Mouse (Mus musculus): Measurements from ENCODE around the gene Nxph4. TPM values are rescaled to one million over a fixed set of nuclear protein-coding genes. Genes with fewer than 3 reads are reported as not detected.

Gene Nxph4
- polyA plus RNA-seq, 1 experiment from 2014 or later: 4.4 TPM

GRCm38 (mm10) chr10:127520714-127521357 lies 13.5 kb downstream of the Nxph4 start:
- Histone ChIP-seq H3K9ac (ENCODE audit: low read depth, low read length) (peak overlapping the region; percentile 70), H3K4me2 (ENCODE audit: low read depth, low read length) (peak overlapping the region; percentile 77), H3K4me1 (ENCODE audit: control insufficient read depth, insufficient read depth, low read length) (peaks cover 33% of the 10 kb centered on the region), H3K27ac (ENCODE audit: low read length) (no peak overlapping the region), H3K4me3 (ENCODE audit: low read length) (peak overlapping the region; percentile 63), H3K36me3 (ENCODE audit: control insufficient read depth, insufficient read depth, low read length) (peaks cover 29% of the 10 kb centered on the region), H3K9me3 (ENCODE audit: control insufficient read depth, low read length) (no peaks in the 10 kb centered on the region), H3K27me3 (replicated peaks; ENCODE audit: control insufficient read depth, insufficient read depth, low read length) (peaks cover 22% of the 10 kb centered on the region)
- no peak for ATAC-seq
- 81% methylated on average over 20 of the region's 20 CpGs for WGBS

GRCm38 (mm10) chr10:127519903-127520713 lies 14.3 kb downstream of the Nxph4 start:
- WGBS: 94% methylated on average over 37 of the region's 37 CpGs
- Histone ChIP-seq H3K36me3 (ENCODE audit: control insufficient read depth, insufficient read depth, low read length) (peaks cover 29% of the 10 kb centered on the region), H3K4me3 (ENCODE audit: low read length) (no peak overlapping the region), H3K9me3 (ENCODE audit: control insufficient read depth, low read length) (no peaks in the 10 kb centered on the region), H3K27me3 (replicated peaks; ENCODE audit: control insufficient read depth, insufficient read depth, low read length) (peaks cover 22% of the 10 kb centered on the region), H3K4me2 (ENCODE audit: low read depth, low read length) (peak overlapping the region; percentile 77), H3K27ac (ENCODE audit: low read length) (no peak overlapping the region), H3K4me1 (ENCODE audit: control insufficient read depth, insufficient read depth, low read length) (peaks cover 40% of the 10 kb centered on the region), H3K9ac (ENCODE audit: low read depth, low read length) (no peak overlapping the region)
- no peak for ATAC-seq

- Histone ChIP-seq H3K4me1 (ENCODE audit: control insufficient read depth, insufficient read depth, low read length) (peaks cover 48% of the 10 kb centered on the region), H3K9me3 (ENCODE audit: control insufficient read depth, low read length) (no peaks in the 10 kb centered on the region), H3K4me2 (ENCODE audit: low read depth, low read length) (no peak overlapping the region), H3K36me3 (ENCODE audit: control insufficient read depth, insufficient read depth, low read length) (peaks cover 29% of the 10 kb centered on the region), H3K27ac (ENCODE audit: low read length) (no peak overlapping the region), H3K9ac (ENCODE audit: low read depth, low read length) (no peak overlapping the region), H3K4me3 (ENCODE audit: low read length) (no peak overlapping the region), H3K27me3 (replicated peaks; ENCODE audit: control insufficient read depth, insufficient read depth, low read length) (peaks cover 20% of the 10 kb centered on the region)
- ATAC-seq: no peak
- 92% methylated on average over 26 of the region's 26 CpGs for WGBS
Measured at GRCm38 (mm10) chr10:127519041-127519701, 15.2 kb downstream of the Nxph4 start.

- Histone ChIP-seq H3K4me1 (ENCODE audit: control insufficient read depth, insufficient read depth, low read length) (peaks cover 59% of the 10 kb centered on the region), H3K27ac (ENCODE audit: low read length) (no peak overlapping the region), H3K4me3 (ENCODE audit: low read length) (no peak overlapping the region), H3K9me3 (ENCODE audit: control insufficient read depth, low read length) (no peaks in the 10 kb centered on the region), H3K36me3 (ENCODE audit: control insufficient read depth, insufficient read depth, low read length) (peaks cover 29% of the 10 kb centered on the region), H3K9ac (ENCODE audit: low read depth, low read length) (no peak overlapping the region), H3K27me3 (replicated peaks; ENCODE audit: control insufficient read depth, insufficient read depth, low read length) (peaks cover 25% of the 10 kb centered on the region), H3K4me2 (ENCODE audit: low read depth, low read length) (no peak overlapping the region)
- 92% methylated on average over 22 of the region's 22 CpGs for WGBS
- ATAC-seq: no peak
Measured at GRCm38 (mm10) chr10:127517941-127518340, 16.4 kb downstream of the Nxph4 start.

- peak; percentile 64 for ATAC-seq
- Histone ChIP-seq H3K27ac (ENCODE audit: low read length) (peak overlapping the region; percentile 83), H3K4me1 (ENCODE audit: control insufficient read depth, insufficient read depth, low read length) (peaks cover 67% of the 10 kb centered on the region)
Measured at GRCm38 (mm10) chr10:127516576-127517260, 17.6 kb downstream of the Nxph4 start.

GRCm38 (mm10) chr10:127515983-127516459 lies 18.3 kb downstream of the Nxph4 start:
- H3K36me3 ChIP-seq (ENCODE audit: control insufficient read depth, insufficient read depth, low read length): peaks cover 29% of the 10 kb centered on the region
- peak; percentile 16 for ATAC-seq
- H3K27ac ChIP-seq (ENCODE audit: low read length): peak overlapping the region; percentile 83
- H3K4me1 ChIP-seq (ENCODE audit: control insufficient read depth, insufficient read depth, low read length): peaks cover 67% of the 10 kb centered on the region
- peak overlapping the region; percentile 41 for H3K4me2 ChIP-seq (ENCODE audit: low read depth, low read length)
- 26% methylated on average over 8 of the region's 8 CpGs for WGBS
- H3K9me3 ChIP-seq (ENCODE audit: control insufficient read depth, low read length): no peaks in the 10 kb centered on the region
- H3K4me3 ChIP-seq (ENCODE audit: low read length): peak overlapping the region; percentile 18
- H3K27me3 ChIP-seq (replicated peaks; ENCODE audit: control insufficient read depth, insufficient read depth, low read length): peaks cover 41% of the 10 kb centered on the region
- H3K9ac ChIP-seq (ENCODE audit: low read depth, low read length): peak overlapping the region; percentile 48

More at GRCm38 (mm10) chr10:127516576-127517260, 17.6 kb downstream of the Nxph4 start:
- peaks cover 29% of the 10 kb centered on the region for H3K36me3 ChIP-seq (ENCODE audit: control insufficient read depth, insufficient read depth, low read length)
- 17% methylated on average over 30 of the region's 30 CpGs for whole genome bisulfite sequencing
- peaks cover 35% of the 10 kb centered on the region for H3K27me3 ChIP-seq (replicated peaks; ENCODE audit: control insufficient read depth, insufficient read depth, low read length)
- H3K4me3 ChIP-seq (ENCODE audit: low read length): peak overlapping the region; percentile 18
- no peaks in the 10 kb centered on the region for H3K9me3 ChIP-seq (ENCODE audit: control insufficient read depth, low read length)
- H3K9ac ChIP-seq (ENCODE audit: low read depth, low read length): peak overlapping the region; percentile 48
- peak overlapping the region; percentile 41 for H3K4me2 ChIP-seq (ENCODE audit: low read depth, low read length)

GRCm38 (mm10) chr10:127515271-127515982 lies 18.9 kb downstream of the Nxph4 start:
- H3K4me2 ChIP-seq (ENCODE audit: low read depth, low read length): peak overlapping the region; percentile 41
- peak overlapping the region; percentile 83 for H3K27ac ChIP-seq (ENCODE audit: low read length)
- H3K9me3 ChIP-seq (ENCODE audit: control insufficient read depth, low read length): no peaks in the 10 kb centered on the region
- H3K27me3 ChIP-seq (replicated peaks; ENCODE audit: control insufficient read depth, insufficient read depth, low read length): peaks cover 46% of the 10 kb centered on the region
- peak overlapping the region; percentile 48; the same call in 1 of the 2 replicates for H3K9ac ChIP-seq (ENCODE audit: low read depth, low read length)
- WGBS: 36% methylated on average over 9 of the region's 9 CpGs
- H3K4me1 ChIP-seq (ENCODE audit: control insufficient read depth, insufficient read depth, low read length): peaks cover 62% of the 10 kb centered on the region
- H3K36me3 ChIP-seq (ENCODE audit: control insufficient read depth, insufficient read depth, low read length): peaks cover 25% of the 10 kb centered on the region
- ATAC-seq: no peak
- peak overlapping the region; percentile 18 for H3K4me3 ChIP-seq (ENCODE audit: low read length)

- WGBS: 14% methylated on average over 6 of the region's 6 CpGs
- Histone ChIP-seq H3K4me3 (ENCODE audit: low read length) (peak within 1 kb of the TSS; percentile 18), H3K9ac (ENCODE audit: low read depth, low read length) (peak within 1 kb of the TSS; percentile 48; the same call in 1 of the 2 replicates), H3K36me3 (ENCODE audit: control insufficient read depth, insufficient read depth, low read length) (peaks cover 18% of the 10 kb centered on the region), H3K27ac (ENCODE audit: low read length) (peak within 1 kb of the TSS; percentile 83; the same call in 1 of the 2 replicates), H3K4me2 (ENCODE audit: low read depth, low read length) (peak within 1 kb of the TSS; percentile 79), H3K27me3 (replicated peaks; ENCODE audit: control insufficient read depth, insufficient read depth, low read length) (peaks cover 53% of the 10 kb centered on the region), H3K4me1 (ENCODE audit: control insufficient read depth, insufficient read depth, low read length) (peaks cover 61% of the 10 kb centered on the region), H3K9me3 (ENCODE audit: control insufficient read depth, low read length) (no peaks in the 10 kb centered on the region)
- ATAC-seq: no peak
Measured at GRCm38 (mm10) chr10:127514764-127515163, 19.6 kb downstream of the Nxph4 start, which contains the start of gene Ndufa4l2. Gene Ndufa4l2, plus strand, starts transcription at chr10:127514967.

Measured in intestine, embryonic 16.5 days (tissue).